Mouse (Mus musculus) lung, embryonic 14.5 days (tissue): ENCODE data around the gene Fsip1. TPM values are rescaled to one million over a fixed set of nuclear protein-coding genes. Genes with fewer than 3 reads are reported as not detected.
"Not testable (repeated sequence)": the region's sequence is repeated elsewhere in the genome, so short reads cannot be mapped to it uniquely, and the experiment has no call there.

ENCODE experiments used
- ATAC-seq: fragments of 200-750 bp; cut with Nextera tagmentation; 2 replicates; pipeline ENCODE4 v1.8.0; 2017; ENCODE audit warnings: mild to moderate bottlenecking, moderate TSS enrichment, moderate library complexity; ENCODE audit not compliant: insufficient read depth
- DNase-seq: peaks from one replicate; pipeline ENCODE4 v3.0.0-alpha.2; 2015
- H3K27ac ChIP-seq: fragments of 300-500 bp; sonication (generic); 2 replicates; pipeline ENCODE4 v1.5.1; 2014; ENCODE audit warnings: low read depth, mild to moderate bottlenecking, moderate library complexity
- H3K27me3 ChIP-seq: fragments of 300-500 bp; sonication (generic); 2 replicates; pipeline ENCODE4 v1.6.1; 2014; ENCODE audit warnings: low read length, control low read depth; ENCODE audit not compliant: insufficient read depth
- H3K36me3 ChIP-seq: fragments of 300-500 bp; sonication (generic); 2 replicates; pipeline ENCODE4 v1.6.1; 2014; ENCODE audit warnings: control low read depth; ENCODE audit not compliant: insufficient read depth
- H3K4me1 ChIP-seq: fragments of 300-500 bp; sonication (generic); 2 replicates; pipeline ENCODE4 v1.6.1; 2014; ENCODE audit warnings: antibody characterized with exemption, control low read depth; ENCODE audit not compliant: insufficient read depth
- H3K4me2 ChIP-seq: fragments of 300-500 bp; sonication (generic); 2 replicates; pipeline ENCODE4 v1.6.1; 2014; ENCODE audit warnings: mild to moderate bottlenecking
- H3K4me3 ChIP-seq: fragments of 300-500 bp; sonication (generic); 2 replicates; pipeline ENCODE4 v1.5.1; 2014; ENCODE audit warnings: low read depth, low read length
- H3K9ac ChIP-seq: fragments of 300-500 bp; sonication (generic); 2 replicates; pipeline ENCODE4 v1.6.1; 2014
- H3K9me3 ChIP-seq: fragments of 300-500 bp; sonication (generic); 2 replicates; pipeline ENCODE4 v1.6.1; 2016; ENCODE audit warnings: low read depth, low read length, control low read depth
- CTCF ChIP-seq: IDR thresholded peaks from 2 replicates; pipeline ENCODE4 v1.5.1; 2016; ENCODE audit warnings: antibody characterized with exemption, low read depth
- WGBS: fragments of 180-500 bp; shearing (Covaris S2); extraction: QIAGEN DNeasy Blood & Tissue Kit; methylation state at CpG from one replicate; pipeline ENCODE4 v1.1.7; 2014; 5-methylcytosine and 5-hydroxymethylcytosine counted together
- polyA plus RNA-seq: library from polyadenylated mRNA; unstranded; fragments of >200 nt; fragmentation: Nextera tagmentation; extraction: Ambion mirVana; gene quantifications from 2 replicates; pipeline ENCODE4 v1.2.1, GENCODE M21; 2014

Fsip1 gene
- polyA plus RNA-seq, 1 experiment from 2014 or later: 1.1 TPM

DNA sequence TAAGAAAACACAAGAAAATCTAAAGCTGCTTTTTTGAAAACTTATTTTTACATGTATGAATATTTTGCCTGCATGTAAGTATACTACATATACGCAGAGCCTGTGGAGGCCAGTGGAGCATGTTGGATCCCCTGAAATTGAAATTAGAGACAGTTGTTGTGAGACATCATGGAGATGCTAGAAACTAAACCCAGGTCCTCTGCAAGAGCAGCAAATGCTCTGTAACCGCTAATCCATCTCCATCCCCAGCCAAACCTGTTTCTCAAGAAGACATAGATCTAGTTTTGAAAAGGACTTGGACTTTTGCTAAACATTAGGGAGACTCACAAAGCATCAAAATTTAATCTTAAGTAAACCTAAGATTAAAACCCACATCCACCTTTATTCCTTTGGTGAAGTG is 95.8 kb downstream of the Fsip1 start:
- no peaks in the 10 kb centered on the region for H3K27me3 ChIP-seq
- no peaks in the 10 kb centered on the region for H3K9me3 ChIP-seq
- DNase-seq: no peak
- no peak for TF ChIP-seq CTCF
- WGBS: 72% methylated on average over 2 of the region's 2 CpGs
- no peak overlapping the region; the same call in 1 of the 2 replicates for H3K27ac ChIP-seq
- ATAC-seq: no peak
- H3K4me3 ChIP-seq: no peak overlapping the region
- H3K4me1 ChIP-seq: peaks cover 4% of the 10 kb centered on the region; the same call in 1 of the 2 replicates
- no peak overlapping the region for H3K9ac ChIP-seq
- no peak overlapping the region for H3K4me2 ChIP-seq
- H3K36me3 ChIP-seq: no peaks in the 10 kb centered on the region

DNA sequence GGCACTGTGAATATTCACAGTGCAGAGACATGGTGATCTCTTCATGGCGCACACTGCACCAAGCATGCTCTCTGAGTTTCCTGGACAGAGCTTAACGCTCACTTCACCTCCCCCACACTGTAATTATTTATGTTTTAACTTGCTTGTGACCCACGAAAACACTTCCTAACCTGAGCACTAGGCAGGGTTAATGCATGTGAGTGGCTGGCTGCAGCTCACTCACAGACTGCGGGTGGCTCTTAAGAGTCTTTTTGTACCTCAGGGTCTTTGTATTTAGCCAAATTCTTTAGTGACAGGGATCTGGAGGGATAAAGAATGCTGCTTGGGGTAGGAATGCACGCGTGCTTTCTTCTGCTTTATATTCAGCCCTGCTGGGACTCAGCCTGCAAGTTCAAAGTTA is 96.2 kb downstream of the Fsip1 start:
- peaks cover 4% of the 10 kb centered on the region; the same call in 1 of the 2 replicates for H3K4me1 ChIP-seq
- WGBS: 11% methylated on average over 6 of the region's 6 CpGs
- TF ChIP-seq CTCF: no peak
- H3K36me3 ChIP-seq: no peaks in the 10 kb centered on the region
- no peak overlapping the region; the same call in 1 of the 2 replicates for H3K27ac ChIP-seq
- DNase-seq (peak; percentile 31), ATAC-seq (0 out of 2 replicates have a peak, but pooled peaks have one; percentile 28)
- no peaks in the 10 kb centered on the region for H3K27me3 ChIP-seq
- H3K4me2 ChIP-seq: no peak overlapping the region
- no peaks in the 10 kb centered on the region for H3K9me3 ChIP-seq
- no peak overlapping the region for H3K9ac ChIP-seq
- no peak overlapping the region for H3K4me3 ChIP-seq

- no peak overlapping the region for H3K27ac ChIP-seq
- no peak for DNase-seq
- 38% methylated on average over 6 of the region's 6 CpGs for WGBS
These were observed 97.6 kb downstream of the Fsip1 start for GRCm38 (mm10) chr2:118159126-118159525.

GRCm38 (mm10) chr2:118158095-118158494 is 98.7 kb downstream of the Fsip1 start:
- no peak overlapping the region for H3K27ac ChIP-seq
- WGBS: 87% methylated on average over 3 of the region's 3 CpGs
- no peak for TF ChIP-seq CTCF

More at GRCm38 (mm10) chr2:118159126-118159525, 97.6 kb downstream of the Fsip1 start:
- TF ChIP-seq CTCF: no peak
- no peak for ATAC-seq
- Histone ChIP-seq H3K4me3 (no peak overlapping the region), H3K4me1 (peaks cover 4% of the 10 kb centered on the region; the same call in 1 of the 2 replicates), H3K4me2 (no peak overlapping the region), H3K9me3 (no peaks in the 10 kb centered on the region), H3K36me3 (no peaks in the 10 kb centered on the region), H3K9ac (no peak overlapping the region), H3K27me3 (no peaks in the 10 kb centered on the region)

DNA sequence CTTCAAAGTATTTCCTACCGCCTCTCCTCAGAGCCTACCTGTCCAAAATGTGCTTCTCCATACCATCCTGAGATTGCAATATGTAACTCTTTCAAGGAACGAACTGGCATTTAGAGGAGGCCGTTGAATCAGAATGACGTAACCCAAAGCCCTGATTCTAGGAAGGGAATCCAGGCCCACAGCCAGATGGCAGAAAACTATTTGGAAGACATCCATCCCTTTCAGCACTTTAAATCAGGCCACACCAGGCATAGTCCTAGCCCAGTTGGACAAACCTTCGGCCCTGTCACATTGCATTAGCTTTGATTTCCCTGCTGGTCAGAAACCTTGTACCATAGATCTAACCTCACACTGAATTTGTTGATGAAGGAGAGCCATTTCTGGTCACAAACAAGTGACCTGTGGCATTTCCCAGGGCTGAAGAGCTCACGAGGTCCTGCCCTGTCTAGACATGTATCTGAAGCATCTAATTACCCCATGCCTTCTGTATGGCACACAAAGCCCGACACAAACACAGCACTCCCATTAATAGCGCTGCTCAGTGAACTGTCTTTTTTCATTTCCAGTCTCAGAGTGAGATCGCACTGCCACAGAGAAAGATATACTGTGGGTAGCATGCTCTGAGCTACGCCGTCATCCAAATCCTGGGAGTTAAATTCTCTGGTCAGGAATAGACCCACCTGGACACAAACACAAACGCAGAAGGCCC is 106.8 kb downstream of the Fsip1 start:
- Histone ChIP-seq H3K9me3 (no peaks in the 10 kb centered on the region), H3K4me1 (peaks cover 13% of the 10 kb centered on the region), H3K4me3 (no peak overlapping the region), H3K4me2 (no peak overlapping the region), H3K9ac (no peak overlapping the region), H3K27ac (0 out of 2 replicates have a peak overlapping the region, but pooled peaks have one; percentile 30), H3K27me3 (no peaks in the 10 kb centered on the region), H3K36me3 (no peaks in the 10 kb centered on the region)
- DNase-seq (peak; percentile 89), ATAC-seq (peak; percentile 75)
- no peak for TF ChIP-seq CTCF
- 62% methylated on average over 12 of the region's 12 CpGs for WGBS

More at GRCm38 (mm10) chr2:118158095-118158494, 98.7 kb downstream of the Fsip1 start:
- Histone ChIP-seq H3K9me3 (no peaks in the 10 kb centered on the region), H3K27me3 (no peaks in the 10 kb centered on the region), H3K36me3 (no peaks in the 10 kb centered on the region), H3K4me3 (no peak overlapping the region), H3K4me2 (no peak overlapping the region), H3K4me1 (peaks cover 4% of the 10 kb centered on the region; the same call in 1 of the 2 replicates), H3K9ac (no peak overlapping the region)
- ATAC-seq (no peak), DNase-seq (no peak)

DNA sequence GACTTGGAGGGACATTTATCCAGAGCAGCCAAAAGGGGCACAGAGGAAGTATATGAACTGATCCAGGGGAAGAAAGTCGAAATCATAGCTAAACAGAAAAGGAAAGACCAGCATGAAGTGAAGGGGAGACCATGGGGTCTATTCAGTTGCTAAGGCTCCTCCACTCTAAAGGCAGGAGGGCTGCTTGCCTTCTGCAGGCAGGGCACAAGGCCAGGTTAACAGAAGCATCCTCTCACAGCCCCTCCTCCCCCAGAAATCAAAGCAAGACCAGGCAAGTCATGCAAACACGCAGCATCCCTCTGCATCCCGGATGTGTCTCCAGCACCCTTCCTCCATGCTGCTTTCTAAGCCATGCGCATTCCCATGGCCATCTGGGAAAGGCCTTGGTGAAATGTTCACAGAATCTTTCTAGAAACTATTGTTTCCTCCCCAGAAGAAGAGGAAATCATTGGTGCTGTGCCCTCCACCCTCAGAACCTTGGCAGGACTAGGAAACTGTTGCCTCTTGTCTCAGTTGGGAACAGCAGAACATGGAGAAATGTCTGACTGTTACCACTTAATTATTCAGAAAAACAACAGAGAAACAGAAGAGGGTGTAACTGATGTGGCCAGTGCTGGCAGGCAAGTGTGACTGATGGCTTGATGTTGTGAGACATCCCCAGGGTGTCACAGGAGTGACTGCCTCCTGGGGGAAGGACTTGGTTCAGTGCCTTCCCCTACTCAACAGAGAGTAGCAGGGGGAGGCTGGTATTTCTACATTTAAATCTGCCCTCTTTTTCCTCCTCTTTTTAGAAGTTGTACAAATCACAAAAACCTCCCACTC is 108.2 kb downstream of the Fsip1 start:
- no peak for TF ChIP-seq CTCF
- Histone ChIP-seq H3K4me2 (no peak overlapping the region), H3K4me1 (peaks cover 13% of the 10 kb centered on the region), H3K36me3 (no peaks in the 10 kb centered on the region), H3K27me3 (no peaks in the 10 kb centered on the region), H3K9me3 (no peaks in the 10 kb centered on the region), H3K9ac (no peak overlapping the region), H3K4me3 (no peak overlapping the region), H3K27ac (no peak overlapping the region)
- ATAC-seq (0 out of 2 replicates have a peak, but pooled peaks have one; percentile 50), DNase-seq (peak; percentile 49)
- WGBS: 61% methylated on average over 4 of the region's 4 CpGs

GRCm38 (mm10) chr2:118147749-118148148 is 109.0 kb downstream of the Fsip1 start:
- H3K4me1 ChIP-seq: peaks cover 13% of the 10 kb centered on the region
- not testable (repeated sequence) for H3K27me3 ChIP-seq, H3K9me3 ChIP-seq, ATAC-seq, H3K36me3 ChIP-seq, H3K27ac ChIP-seq, H3K4me2 ChIP-seq, H3K9ac ChIP-seq, H3K4me3 ChIP-seq
- peak; percentile 20 for DNase-seq
- WGBS: 26% methylated on average over 3 of the region's 3 CpGs
